Mouse (Mus musculus) stomach, postnatal 0 days (tissue): ENCODE measurements around the gene Tom1l2.

Experiments used
- CTCF ChIP-seq: IDR thresholded peaks from 2 replicates; pipeline ENCODE4 v1.5.1; 2016; ENCODE audit warnings: antibody characterized with exemption, low read depth, mild to moderate bottlenecking, moderate library complexity
- EP300 ChIP-seq: optimal IDR thresholded peaks from 2 replicates; pipeline ENCODE3; 2016; ENCODE audit warnings: antibody characterized with exemption

- no peak for TF ChIP-seq CTCF
- no peak for TF ChIP-seq EP300
Observed at GRCm38 (mm10) chr11:60359936-60360335, 7.2 kb upstream of the Tom1l2 start.
